Mouse (Mus musculus) heart, adult 2 months (tissue): ENCODE data around the gene Ino80b. TPM values are rescaled to one million over a fixed set of nuclear protein-coding genes. Genes with fewer than 3 reads are reported as not detected.

Experiments
- DNase-seq, 2 experiments: peaks; one replicate each; pipeline ENCODE4 v3.0.0; 2021
- H3K27ac ChIP-seq: fragments of 200-600 bp; 2 replicates; pipeline ENCODE4 v1.8.1; 2022
- H3K27me3 ChIP-seq: fragments of 200-500 bp; 2 replicates; pipeline ENCODE4 v1.6.1; 2012; ENCODE audit warnings: mild to moderate bottlenecking, low read length, inconsistent platforms, mixed read lengths; ENCODE audit not compliant: control insufficient read depth, insufficient read depth
- H3K36me3 ChIP-seq: fragments of 200-500 bp; 2 replicates; pipeline ENCODE4 v1.6.1; 2012; ENCODE audit warnings: low read length, inconsistent platforms; ENCODE audit not compliant: control insufficient read depth, insufficient read depth
- H3K4me1 ChIP-seq: fragments of 200-500 bp; 2 replicates; pipeline ENCODE4 v1.6.1; 2011; ENCODE audit warnings: low read length; ENCODE audit not compliant: control insufficient read depth, insufficient read depth
- H3K4me3 ChIP-seq: fragments of 200-600 bp; 2 replicates; pipeline ENCODE4 v1.8.1; 2022
- H3K79me2 ChIP-seq: fragments of 200-500 bp; replicated peaks from 2 replicates; pipeline ENCODE4 v1.6.1; 2012; ENCODE audit warnings: mild to moderate bottlenecking, inconsistent platforms, low read length, moderate library complexity, mixed read lengths; ENCODE audit not compliant: control insufficient read depth, insufficient read depth
- H3K9ac ChIP-seq: fragments of 200-500 bp; 2 replicates; pipeline ENCODE4 v1.6.1; 2012; ENCODE audit warnings: low read depth, mild to moderate bottlenecking, control low read depth, inconsistent platforms, low read length, mixed read lengths
- CTCF ChIP-seq: fragments of 200-600 bp; IDR thresholded peaks from 2 replicates; pipeline ENCODE4 v1.8.1; 2022; ENCODE audit warnings: antibody characterized with exemption, mild to moderate bottlenecking, moderate library complexity
- EP300 ChIP-seq: fragments of 200-500 bp; IDR thresholded peaks from 2 replicates; pipeline ENCODE4 v1.6.1; 2011; ENCODE audit warnings: low read depth, low read length, control low read depth; ENCODE audit not compliant: insufficient read depth
- POLR2A ChIP-seq: fragments of 200-500 bp; IDR thresholded peaks from 2 replicates; pipeline ENCODE4 v1.6.1; 2011; ENCODE audit warnings: mild to moderate bottlenecking, low read depth, low read length, control low read depth; ENCODE audit not compliant: insufficient read depth
- WGBS: fragments of 180-500 bp; shearing (Covaris S2); methylation state at CpG from one replicate; pipeline ENCODE4 v1.1.7; 2018; 5-methylcytosine and 5-hydroxymethylcytosine counted together
- intact Hi-C: fragments of 180-260 bp; cut with DNase I; formaldehyde crosslinking; loops from one replicate; pipeline ENCODE4 v1.15.1; 2025
- polyA plus RNA-seq: library from polyadenylated mRNA; depleted of rRNA; stranded (reverse); fragments of >200 nt; gene quantifications from 2 replicates; pipeline ENCODE4 v1.2.3, GENCODE M21; 2012
- total RNA-seq, 2 experiments: library from RNA; stranded (reverse); gene quantifications; 2 replicates each; pipeline ENCODE4 v1.2.3; 2021

Gene Ino80b
- total and polyA plus RNA-seq, 3 experiments = 9.5 to 15.1 (median 13.1) TPM

- Histone ChIP-seq H3K36me3 (no peaks in the 10 kb centered on the region), H3K4me3 (peak overlapping the region; percentile 75; the same call in 1 of the 2 replicates), H3K79me2 (no peaks in the 10 kb centered on the region; the same call in 1 of the 2 replicates), H3K4me1 (peaks cover 3% of the 10 kb centered on the region; the same call in 1 of the 2 replicates), H3K9ac (no peak overlapping the region), H3K27me3 (no peaks in the 10 kb centered on the region), H3K27ac (no peak overlapping the region; the same call in 1 of the 2 replicates)
- 44% methylated on average over 13 of the region's 13 CpGs for WGBS
- intact Hi-C loops = loop anchor here (2.0 to 10.0 kb wide), 3 partner anchors 51 to 157 kb away; partner anchors contain the start of genes Aup1 and Htra2
- DNase-seq = peak; percentile 70 to 80
- no peak for TF ChIP-seq POLR2A
- no peak for TF ChIP-seq EP300
- peak; percentile 83 for TF ChIP-seq CTCF
These were observed 17.4 kb downstream of the Ino80b start for GRCm38 (mm10) chr6:83107566-83108400.

- 88% methylated on average over 4 of the region's 4 CpGs for WGBS
- no peak overlapping the region for H3K4me3 ChIP-seq
- intact Hi-C loops = loop anchor here (10.0 kb wide), 1 partner anchor 161 kb away; no protein-coding TSS in a partner anchor
- no peaks in the 10 kb centered on the region for H3K27me3 ChIP-seq
- H3K4me1 ChIP-seq = peaks cover 4% of the 10 kb centered on the region
- H3K27ac ChIP-seq = no peak overlapping the region
- no peaks in the 10 kb centered on the region; the same call in 1 of the 2 replicates for H3K79me2 ChIP-seq
- no peak for TF ChIP-seq CTCF
- no peak for TF ChIP-seq POLR2A
- no peak for TF ChIP-seq EP300
- no peak for DNase-seq
- no peaks in the 10 kb centered on the region for H3K36me3 ChIP-seq
- H3K9ac ChIP-seq = no peak overlapping the region
These were observed 21.1 kb downstream of the Ino80b start for GRCm38 (mm10) chr6:83104158-83104557.

GRCm38 (mm10) chr6:83103130-83103650 is 22.0 kb downstream of the Ino80b start:
- no peak for TF ChIP-seq EP300
- no peak for TF ChIP-seq CTCF
- TF ChIP-seq POLR2A = no peak
- H3K79me2 ChIP-seq = no peaks in the 10 kb centered on the region
- H3K27me3 ChIP-seq = no peaks in the 10 kb centered on the region
- no peaks in the 10 kb centered on the region for H3K36me3 ChIP-seq
- peaks cover 4% of the 10 kb centered on the region for H3K4me1 ChIP-seq
- intact Hi-C loops = loop anchor here (10.0 kb wide), 1 partner anchor 162 kb away; no protein-coding TSS in a partner anchor
- no peak for DNase-seq
- no peak overlapping the region for H3K4me3 ChIP-seq
- WGBS = 69% methylated on average over 11 of the region's 11 CpGs
- H3K9ac ChIP-seq = no peak overlapping the region
- no peak overlapping the region for H3K27ac ChIP-seq

GRCm38 (mm10) chr6:83101688-83102556 is 23.3 kb downstream of the Ino80b start:
- H3K79me2 ChIP-seq = no peaks in the 10 kb centered on the region
- peak overlapping the region; percentile 72 for H3K4me3 ChIP-seq
- H3K9ac ChIP-seq = peak overlapping the region; percentile 91
- peak; percentile 79 to 80 for DNase-seq
- H3K36me3 ChIP-seq = no peaks in the 10 kb centered on the region
- no peaks in the 10 kb centered on the region for H3K27me3 ChIP-seq
- H3K4me1 ChIP-seq = peaks cover 4% of the 10 kb centered on the region
- peak overlapping the region; percentile 89 for H3K27ac ChIP-seq
- under 1% methylated on average over 74 of the region's 74 CpGs for WGBS
- intact Hi-C loops = loop anchor here (1.0 to 10.0 kb wide), 2 partner anchors 106 to 163 kb away; no protein-coding TSS in a partner anchor
- TF ChIP-seq EP300 (no peak), CTCF (peak; percentile 66)

- Histone ChIP-seq H3K27ac (peak within 1 kb of the TSS; percentile 89), H3K4me1 (peaks cover 4% of the 10 kb centered on the region), H3K9ac (peak within 1 kb of the TSS; percentile 91), H3K4me3 (peak within 1 kb of the TSS; percentile 72), H3K79me2 (no peaks in the 10 kb centered on the region), H3K27me3 (no peaks in the 10 kb centered on the region), H3K36me3 (no peaks in the 10 kb centered on the region)
- intact Hi-C loops = loop anchor here (1.0 to 10.0 kb wide), 2 partner anchors 105 to 163 kb away; no protein-coding TSS in a partner anchor
- under 1% methylated on average over 25 of the region's 25 CpGs for WGBS
- TF ChIP-seq CTCF (peak; percentile 68), EP300 (peak; percentile 64; the same call in 1 of the 2 replicates), POLR2A (peak; percentile 68)
- DNase-seq = peak; percentile 89 to 92
These were observed 23.9 kb downstream of the Ino80b start, which contains the start of the genes Ccdc142 and Gm42688 for GRCm38 (mm10) chr6:83101316-83101687. Ccdc142 (plus strand) TSS chr6:83101601. Gm42688 (plus strand) TSS chr6:83101617.
